Mouse (Mus musculus) cerebellum, adult 8-10 months (tissue): ENCODE measurements around the gene Cacna1s.
A peak's percentile ranks its signal among the peaks of the same experiment; 100 is the strongest.

Experiments used
- DNase-seq: peaks from one replicate; pipeline ENCODE4 v3.0.0; 2022

The Cacna1s gene

GRCm38 (mm10) chr1:136138191-136138830 is 85.8 kb downstream of the Cacna1s start:
- no peak for DNase-seq

- peak; percentile 86 for DNase-seq
Observed at GRCm38 (mm10) chr1:136139990-136140640, 87.6 kb downstream of the Cacna1s start.

GRCm38 (mm10) chr1:136141176-136141950 is 88.8 kb downstream of the Cacna1s start:
- DNase-seq: no peak

- no peak for DNase-seq
Observed at GRCm38 (mm10) chr1:136142336-136142735, 89.8 kb downstream of the Cacna1s start.

GRCm38 (mm10) chr1:136143514-136143913 is 91.0 kb downstream of the Cacna1s start:
- no peak for DNase-seq

GRCm38 (mm10) chr1:136149702-136150101 is 97.2 kb downstream of the Cacna1s start:
- no peak for DNase-seq

- no peak for DNase-seq
Observed at GRCm38 (mm10) chr1:136151371-136151770, 98.8 kb downstream of the Cacna1s start.

- DNase-seq: no peak
Observed at GRCm38 (mm10) chr1:136156304-136156703, 103.8 kb downstream of the Cacna1s start.

- no peak for DNase-seq
Observed at GRCm38 (mm10) chr1:136156951-136157350, 104.4 kb downstream of the Cacna1s start.

GRCm38 (mm10) chr1:136159830-136160229 is 107.3 kb downstream of the Cacna1s start:
- no peak for DNase-seq

GRCm38 (mm10) chr1:136160297-136160696 is 107.7 kb downstream of the Cacna1s start:
- DNase-seq: no peak

- DNase-seq: no peak
Observed at GRCm38 (mm10) chr1:136160930-136161329, 108.4 kb downstream of the Cacna1s start.

- DNase-seq: no peak
Observed at GRCm38 (mm10) chr1:136161333-136161921, 108.9 kb downstream of the Cacna1s start.

GRCm38 (mm10) chr1:136165436-136165835 is 112.9 kb downstream of the Cacna1s start:
- no peak for DNase-seq

GRCm38 (mm10) chr1:136167657-136168056 is 115.1 kb downstream of the Cacna1s start:
- no peak for DNase-seq
